Mouse (Mus musculus) liver, postnatal 0 days (tissue): Measurements from ENCODE around the gene Clcf1.

ENCODE experiments used
- CTCF ChIP-seq: sonication (generic); IDR thresholded peaks from 2 replicates; pipeline ENCODE4 v1.5.1; 2016; ENCODE audit warnings: antibody characterized with exemption, low read depth
- EP300 ChIP-seq: IDR thresholded peaks from 2 replicates; pipeline ENCODE4 v1.6.1; 2016; ENCODE audit warnings: antibody characterized with exemption, low read depth, mild to moderate bottlenecking

- TF ChIP-seq CTCF (no peak), EP300 (no peak)
Observed at GRCm38 (mm10) chr19:4171393-4172290, 42.4 kb upstream of the Clcf1 start.
